Mouse (Mus musculus): ENCODE measurements around the gene Apoa5. TPM values are rescaled to one million over a fixed set of nuclear protein-coding genes. Genes with fewer than 3 reads are reported as not detected.

The Apoa5 gene
- polyA plus RNA-seq (2017; shearing (Covaris generic)) = not detected

DNA sequence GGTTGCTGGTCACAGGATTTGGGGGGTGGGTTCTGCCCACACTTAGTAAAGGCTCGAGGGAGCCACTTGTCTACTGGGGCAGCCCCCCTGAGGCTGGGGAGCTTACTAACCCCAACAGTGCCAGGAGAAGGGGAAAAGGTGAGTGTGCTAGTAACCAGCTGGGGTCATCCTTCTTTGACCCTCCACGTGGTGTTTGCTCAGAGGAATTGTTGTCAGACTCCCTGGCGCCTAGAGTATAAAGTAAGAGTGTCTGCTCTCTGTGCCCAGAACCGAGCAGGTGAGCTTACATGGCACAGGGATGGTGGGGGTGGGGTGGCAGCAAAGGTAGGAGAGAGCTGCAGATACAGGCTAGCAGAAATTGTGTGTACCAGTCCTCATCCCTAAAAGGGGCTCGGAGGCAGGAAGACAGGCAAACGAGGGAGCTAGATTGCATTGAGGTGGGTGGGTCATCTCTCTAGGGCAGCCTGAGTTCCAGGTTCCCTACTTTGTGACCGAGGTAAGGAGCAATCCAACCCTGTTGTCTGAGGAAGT lies at the start of gene Apoa5:
Gene Apoa5, plus strand, starts transcription at position 291 of the 531 bp plus-strand sequence.

DNA sequence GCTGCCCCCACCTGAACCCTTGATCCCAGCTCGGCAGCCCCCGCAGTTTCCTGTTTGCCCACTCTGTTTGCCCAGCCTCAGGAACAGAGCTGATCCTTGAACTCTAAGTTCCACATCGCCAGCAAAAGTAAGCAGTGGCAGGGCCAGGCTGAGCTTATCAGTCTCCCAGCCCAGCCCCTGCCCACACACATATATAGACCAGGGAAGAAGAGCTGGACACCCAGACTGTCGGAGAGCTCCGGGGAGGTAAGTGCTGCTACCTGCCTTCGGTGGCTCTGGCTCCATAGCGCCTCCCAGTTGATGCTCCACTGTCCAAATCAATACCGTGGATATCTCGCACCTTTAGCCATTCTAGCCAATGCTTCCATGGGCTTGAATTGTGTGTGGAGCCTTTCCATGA lies 39.9 kb upstream of the Apoa5 start, which contains the start of gene Apoa1:
Gene Apoa1, plus strand, starts transcription at position 90 of the 400 bp plus-strand sequence.

DNA sequence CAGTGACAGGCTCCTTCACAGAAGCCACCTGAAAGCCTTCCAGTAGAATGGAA lies 33.0 kb upstream of the Apoa5 start, which contains the start of gene Apoc3:
Gene Apoc3, minus strand, starts transcription at position 41 of the 53 bp plus-strand sequence.

DNA sequence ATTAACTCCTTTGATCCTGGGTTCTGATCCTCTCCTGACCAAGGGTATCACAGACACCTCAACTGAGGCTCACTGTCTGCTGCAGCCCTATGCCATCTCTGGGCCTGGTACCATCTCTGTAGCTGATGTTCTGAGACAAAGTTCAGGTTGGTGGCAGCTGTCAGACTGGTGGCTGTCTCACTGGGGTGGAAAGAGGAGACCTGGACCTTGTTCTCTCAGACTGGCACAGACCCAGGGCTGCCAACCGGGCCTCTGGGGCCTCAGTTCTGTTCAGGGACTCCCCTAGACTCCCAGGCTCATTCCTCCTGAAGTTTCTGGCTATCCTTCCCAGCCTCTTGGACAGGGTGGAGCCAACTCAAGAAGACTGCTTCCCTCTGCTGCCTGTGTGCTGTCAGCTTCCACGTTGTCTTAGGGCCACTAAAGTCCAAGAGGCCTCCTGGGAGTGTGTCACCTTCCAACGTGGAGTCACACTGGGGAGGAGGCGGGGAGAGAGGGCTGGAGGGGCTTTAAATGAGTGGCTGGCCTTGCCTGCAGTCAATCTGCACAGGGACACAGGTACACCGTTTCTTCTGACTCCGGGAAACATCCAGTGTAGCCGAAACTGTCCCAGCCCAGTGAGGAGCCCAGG lies 27.8 kb upstream of the Apoa5 start, which contains the start of gene Apoa4:
Gene Apoa4, plus strand, starts transcription at position 171 of the 628 bp plus-strand sequence.

DNA sequence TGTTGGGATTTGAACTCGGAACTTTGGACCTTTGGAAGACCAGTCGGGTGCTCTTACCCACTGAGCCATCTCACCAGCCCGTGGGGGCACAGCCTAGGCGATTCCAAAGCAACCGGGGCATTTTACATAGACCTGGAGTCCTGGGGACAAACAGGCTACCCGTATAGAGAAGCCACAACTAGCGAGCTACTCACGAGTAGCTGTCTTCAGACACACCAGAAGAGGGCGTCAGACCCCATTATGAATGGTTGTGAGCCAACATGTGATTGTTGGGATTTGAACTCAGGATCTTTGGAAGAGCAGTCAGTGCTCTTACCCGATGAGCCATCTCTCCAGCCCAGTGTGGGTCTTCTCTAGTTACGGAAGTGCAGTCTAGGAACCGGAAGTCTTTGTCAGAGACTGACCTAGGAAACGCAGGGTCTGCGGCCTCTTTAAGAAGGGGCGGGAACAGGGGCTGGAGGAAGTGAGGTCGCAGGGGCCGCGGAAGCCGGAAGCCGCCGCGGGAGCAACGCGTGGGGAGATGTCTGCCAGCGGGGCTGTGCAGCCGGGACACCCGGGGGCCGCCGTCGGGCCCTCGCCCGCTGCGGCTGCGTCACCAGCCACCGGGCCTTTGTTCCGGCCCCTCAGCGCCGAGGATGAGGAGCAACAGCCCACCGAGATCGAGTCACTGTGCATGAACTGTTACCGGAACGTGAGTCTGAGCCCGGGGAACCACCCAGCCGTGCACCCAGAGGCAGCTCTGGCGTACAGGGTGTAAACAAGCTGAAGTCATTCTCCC lies 4.4 kb downstream of the Apoa5 start, which contains the start of gene Zpr1:
Gene Zpr1, plus strand, starts transcription at position 388 of the 778 bp plus-strand sequence.

DNA sequence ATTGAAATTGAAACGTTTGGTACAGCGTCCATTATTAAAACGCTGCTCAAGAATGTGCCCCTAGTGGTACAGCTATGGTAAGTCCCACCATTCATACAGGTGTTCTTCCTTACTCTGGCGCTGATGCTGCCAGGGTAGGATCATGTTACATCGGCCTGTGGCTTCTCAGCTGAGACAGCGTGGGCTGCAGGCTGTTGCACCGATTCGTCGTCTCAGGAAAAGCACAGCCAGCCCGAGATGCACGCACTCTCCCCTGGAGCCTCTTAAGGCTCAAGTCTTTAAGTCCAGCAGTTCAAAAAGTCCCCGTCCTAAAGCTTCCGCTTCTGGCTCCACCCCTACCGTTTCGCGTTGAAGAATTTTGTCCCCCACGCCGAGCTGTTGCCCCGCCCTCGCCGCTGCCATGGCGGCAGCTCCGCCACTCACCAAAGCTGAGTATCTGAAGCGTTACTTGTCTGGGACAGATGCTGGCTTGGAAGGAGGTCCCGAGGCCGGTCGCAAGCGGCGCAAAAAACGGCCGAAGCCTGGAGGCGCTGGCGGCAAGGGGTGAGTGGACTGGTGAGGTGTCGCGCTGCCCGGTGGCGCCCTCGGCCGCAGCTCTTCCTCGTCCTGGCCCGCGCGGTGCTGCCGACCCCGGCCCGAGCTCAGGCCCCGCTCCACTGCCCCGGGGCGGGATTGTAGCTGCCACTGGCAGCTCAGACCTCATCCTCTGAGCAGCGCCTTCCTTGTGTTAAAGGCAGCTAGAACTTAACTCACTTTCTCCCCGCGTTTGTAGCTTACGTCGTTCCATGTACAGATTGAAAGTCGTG lies 14.4 kb downstream of the Apoa5 start, which contains the start of gene Bud13:
Gene Bud13, plus strand, starts transcription at position 378 of the 806 bp plus-strand sequence.

DNA sequence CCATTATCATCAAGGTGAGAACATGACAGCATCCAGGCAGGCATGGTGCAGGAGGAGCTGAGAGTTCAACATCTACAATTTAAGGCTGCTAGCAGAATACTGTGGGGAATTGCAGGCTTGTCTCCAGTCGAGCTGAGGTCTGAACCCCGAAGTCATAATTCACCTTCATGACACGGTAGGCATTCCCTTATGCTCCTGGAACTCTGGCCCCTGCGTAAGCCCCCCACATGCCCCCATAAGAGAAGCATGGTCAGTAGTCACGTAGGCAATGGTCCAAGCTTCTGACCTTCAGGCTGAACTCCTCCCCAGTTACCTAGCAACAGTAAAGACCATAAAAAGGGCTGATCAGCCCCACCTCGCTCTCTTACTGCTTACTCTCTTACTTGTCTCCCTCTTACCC lies 51.5 kb downstream of the Apoa5 start, which contains the start of gene 4931429L15Rik:
Gene 4931429L15Rik, minus strand, starts transcription at position 101 of the 400 bp plus-strand sequence.

Other genes with a start within 250 kb of the Apoa5 start
- not detected for gene Apoa1, start 40.1 kb upstream of the Apoa5 start, polyA plus RNA-seq (2017; shearing (Covaris generic))
- not detected for gene Apoc3, start 33.0 kb upstream of the Apoa5 start, polyA plus RNA-seq (2017; shearing (Covaris generic))
- gene Apoa4, start 27.9 kb upstream of the Apoa5 start, polyA plus RNA-seq (2017; shearing (Covaris generic)) = not detected
- 100 to 1,000 TPM in 1 of 2 experiments, 10 to 100 TPM in 1; 99.0 to 100 TPM for gene Zpr1, start 4.4 kb downstream of the Apoa5 start, polyA plus RNA-seq (2017; shearing (Covaris generic))
- gene Bud13, start 14.4 kb downstream of the Apoa5 start, polyA plus RNA-seq (2017; shearing (Covaris generic)) = 10 to 100 TPM; 19.9 to 20.0 TPM
- not detected for gene 4931429L15Rik, start 51.4 kb downstream of the Apoa5 start, polyA plus RNA-seq (2017; shearing (Covaris generic))